Mouse (Mus musculus) cerebellum, postnatal 36 days (tissue): ENCODE data around the gene Ifnar2.

Experiments used
- DNase-seq, 2 experiments: peaks; one replicate each; pipeline ENCODE4 v3.0.0; 2021 to 2022; ENCODE audit warnings: mixed read lengths in 2 of 2

Ifnar2 gene

GRCm38 (mm10) chr16:91359531-91359930, 13.1 kb upstream of the Ifnar2 start:
- no peak for DNase-seq

- DNase-seq: no peak
Measured at GRCm38 (mm10) chr16:91360162-91360561, 12.4 kb upstream of the Ifnar2 start.

- DNase-seq: no peak
Measured at GRCm38 (mm10) chr16:91362006-91362405, 10.6 kb upstream of the Ifnar2 start.

- no peak for DNase-seq
Measured at GRCm38 (mm10) chr16:91362616-91363272, 9.8 kb upstream of the Ifnar2 start.

GRCm38 (mm10) chr16:91363483-91363882, 9.1 kb upstream of the Ifnar2 start:
- no peak for DNase-seq

GRCm38 (mm10) chr16:91366567-91366966, 6.0 kb upstream of the Ifnar2 start:
- DNase-seq: no peak

- DNase-seq: no peak
Measured at GRCm38 (mm10) chr16:91367066-91367465, 5.5 kb upstream of the Ifnar2 start.

GRCm38 (mm10) chr16:91373473-91374252, 1.1 kb downstream of the Ifnar2 start:
- DNase-seq: peak in 1 of 2 experiments; percentile 16

GRCm38 (mm10) chr16:91374253-91374634, 1.7 kb downstream of the Ifnar2 start:
- DNase-seq: no peak

GRCm38 (mm10) chr16:91376701-91377100, 4.1 kb downstream of the Ifnar2 start:
- DNase-seq: no peak

GRCm38 (mm10) chr16:91378431-91378986, 5.9 kb downstream of the Ifnar2 start:
- DNase-seq: no peak

GRCm38 (mm10) chr16:91378991-91379390, 6.4 kb downstream of the Ifnar2 start:
- DNase-seq: no peak

GRCm38 (mm10) chr16:91379412-91379811, 6.8 kb downstream of the Ifnar2 start:
- DNase-seq: no peak

- no peak for DNase-seq
Measured at GRCm38 (mm10) chr16:91380151-91380550, 7.6 kb downstream of the Ifnar2 start.

- DNase-seq: no peak
Measured at GRCm38 (mm10) chr16:91381606-91382005, 9.0 kb downstream of the Ifnar2 start.

GRCm38 (mm10) chr16:91382261-91382790, 9.7 kb downstream of the Ifnar2 start:
- DNase-seq: no peak

- no peak for DNase-seq
Measured at GRCm38 (mm10) chr16:91384221-91384620, 11.6 kb downstream of the Ifnar2 start.

- no peak for DNase-seq
Measured at GRCm38 (mm10) chr16:91385621-91386020, 13.0 kb downstream of the Ifnar2 start.

- no peak for DNase-seq
Measured at GRCm38 (mm10) chr16:91386419-91387120, 14.0 kb downstream of the Ifnar2 start.

- DNase-seq: no peak
Measured at GRCm38 (mm10) chr16:91387121-91387486, 14.5 kb downstream of the Ifnar2 start.

- no peak for DNase-seq
Measured at GRCm38 (mm10) chr16:91390100-91390499, 17.5 kb downstream of the Ifnar2 start.

- DNase-seq: no peak
Measured at GRCm38 (mm10) chr16:91391421-91391820, 18.8 kb downstream of the Ifnar2 start, which contains the start of gene Gm21970. TSS of gene Gm21970 (plus strand) at chr16:91391721.

- no peak for DNase-seq
Measured at GRCm38 (mm10) chr16:91394826-91395410, 22.3 kb downstream of the Ifnar2 start.
